Mouse (Mus musculus) left cerebral cortex, adult 9 months (tissue): ENCODE measurements around the gene Kat7.

ENCODE experiments used
- DNase-seq, 2 experiments: peaks; one replicate each; pipeline ENCODE4 v3.0.0; 2022; ENCODE audit warnings: low spot score in 2 of 2

Kat7 gene

GRCm38 (mm10) chr11:95231688-95232328, 78.2 kb downstream of the Kat7 start:
- peak in 1 of 2 experiments; percentile 65 for DNase-seq

GRCm38 (mm10) chr11:95227467-95227866, 82.6 kb downstream of the Kat7 start:
- DNase-seq, result no peak

GRCm38 (mm10) chr11:95225448-95225847, 84.6 kb downstream of the Kat7 start:
- no peak for DNase-seq
